Mouse (Mus musculus): ENCODE measurements at regions not wholly inside any gene's neighbourhood (a gene's known extent, or its start where the extent isn't known, plus 50 kb on each side); places are given as distances from the start of the nearest gene placed in this dataset.

GRCm38 (mm10) chr19:59844270-59844669 lies 99.2 kb downstream of the Rab11fip2 start:
- H3K27me3 ChIP-seq (ENCODE audit: insufficient read depth, low read length), result no peaks in the 10 kb centered on the region
- H3K27ac ChIP-seq (ENCODE audit: low read depth), result no peak overlapping the region
- no peaks in the 10 kb centered on the region for H3K9me3 ChIP-seq (ENCODE audit: low read length)
- TF ChIP-seq EP300 (IDR thresholded peaks at IDR 0.05; ENCODE audit: low read depth), result no peak
- no peak for TF ChIP-seq CTCF (IDR thresholded peaks at IDR 0.05; ENCODE audit: low read depth)
- 67% methylated on average over 3 of the region's 3 CpGs for WGBS (ENCODE audit: insufficient replicate concordance)
- H3K36me3 ChIP-seq (replicated peaks; ENCODE audit: insufficient read depth, low read length), result no peaks in the 10 kb centered on the region
- DNase-seq (no peak), ATAC-seq (no peak)
- H3K4me2 ChIP-seq (ENCODE audit: low read depth, low read length), result no peak overlapping the region
- H3K4me1 ChIP-seq (ENCODE audit: insufficient read depth), result no peaks in the 10 kb centered on the region
- H3K4me3 ChIP-seq (ENCODE audit: low read depth, low read length), result no peak overlapping the region
- no peak overlapping the region for H3K9ac ChIP-seq (replicated peaks)

DNA sequence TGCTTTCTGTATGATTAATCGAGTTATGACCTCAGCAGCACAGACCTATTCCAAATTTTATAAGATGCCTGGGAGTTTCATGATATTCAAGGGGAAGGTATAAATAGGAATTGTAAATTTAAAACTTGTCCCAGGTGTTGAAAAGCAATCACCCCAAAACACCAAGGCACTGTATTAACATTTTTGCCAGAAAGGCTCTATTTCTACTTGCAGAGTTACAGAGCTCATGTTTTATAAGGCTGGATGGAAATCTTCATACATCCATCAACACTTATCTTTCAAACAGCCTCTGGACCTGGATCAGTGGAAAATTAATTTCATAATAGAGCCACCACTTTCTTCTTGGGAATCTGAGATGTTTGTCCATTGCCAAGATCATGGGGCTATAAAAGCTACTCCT lies 96.6 kb downstream of the Rab11fip2 start:
- Histone ChIP-seq H3K9ac (replicated peaks) (no peak overlapping the region), H3K36me3 (replicated peaks; ENCODE audit: insufficient read depth, low read length) (no peaks in the 10 kb centered on the region), H3K27me3 (ENCODE audit: insufficient read depth, low read length) (no peaks in the 10 kb centered on the region), H3K4me2 (ENCODE audit: low read depth, low read length) (no peak overlapping the region), H3K27ac (ENCODE audit: low read depth) (no peak overlapping the region), H3K4me3 (ENCODE audit: low read depth, low read length) (no peak overlapping the region), H3K9me3 (ENCODE audit: low read length) (no peaks in the 10 kb centered on the region), H3K4me1 (ENCODE audit: insufficient read depth) (no peaks in the 10 kb centered on the region)
- ATAC-seq, result no peak
- TF ChIP-seq EP300 (IDR thresholded peaks at IDR 0.05; ENCODE audit: low read depth) (no peak), CTCF (IDR thresholded peaks at IDR 0.05; ENCODE audit: low read depth) (no peak)
- 79% methylated on average over 1 of the region's 1 CpGs for WGBS (ENCODE audit: insufficient replicate concordance)
- DNase-seq, result no peak

GRCm38 (mm10) chr19:59850696-59851095 lies 92.8 kb downstream of the Rab11fip2 start:
- Histone ChIP-seq H3K4me2 (ENCODE audit: low read depth, low read length) (no peak overlapping the region), H3K9me3 (ENCODE audit: low read length) (no peaks in the 10 kb centered on the region), H3K9ac (replicated peaks) (no peak overlapping the region), H3K27me3 (ENCODE audit: insufficient read depth, low read length) (no peaks in the 10 kb centered on the region), H3K4me1 (ENCODE audit: insufficient read depth) (no peaks in the 10 kb centered on the region), H3K27ac (ENCODE audit: low read depth) (no peak overlapping the region), H3K4me3 (ENCODE audit: low read depth, low read length) (no peak overlapping the region), H3K36me3 (replicated peaks; ENCODE audit: insufficient read depth, low read length) (no peaks in the 10 kb centered on the region)
- ATAC-seq (no peak), DNase-seq (no peak)
- WGBS (ENCODE audit: insufficient replicate concordance), result 53% methylated on average over 5 of the region's 5 CpGs
- TF ChIP-seq EP300 (IDR thresholded peaks at IDR 0.05; ENCODE audit: low read depth) (no peak), CTCF (IDR thresholded peaks at IDR 0.05; ENCODE audit: low read depth) (no peak)

- Histone ChIP-seq H3K27me3 (ENCODE audit: insufficient read depth, low read length) (no peaks in the 10 kb centered on the region), H3K9me3 (ENCODE audit: low read length) (no peaks in the 10 kb centered on the region), H3K36me3 (replicated peaks; ENCODE audit: insufficient read depth, low read length) (no peaks in the 10 kb centered on the region), H3K27ac (ENCODE audit: low read depth) (no peak overlapping the region), H3K4me1 (ENCODE audit: insufficient read depth) (no peaks in the 10 kb centered on the region), H3K9ac (replicated peaks) (no peak overlapping the region), H3K4me2 (ENCODE audit: low read depth, low read length) (no peak overlapping the region), H3K4me3 (ENCODE audit: low read depth, low read length) (no peak overlapping the region)
- ATAC-seq, result no peak
- WGBS (ENCODE audit: insufficient replicate concordance), result 65% methylated on average over 1 of the region's 1 CpGs
- DNase-seq, result no peak
- TF ChIP-seq CTCF (IDR thresholded peaks at IDR 0.05; ENCODE audit: low read depth) (no peak), EP300 (IDR thresholded peaks at IDR 0.05; ENCODE audit: low read depth) (no peak)
Observed at GRCm38 (mm10) chr19:59852011-59852738, 91.3 kb downstream of the Rab11fip2 start.

All from liver, postnatal 0 days (tissue).